Mouse (Mus musculus): ENCODE data around the gene Senp3.
A peak's percentile ranks its signal among the peaks of the same experiment; 100 is the strongest.
"Not testable (repeated sequence)": the region's sequence is repeated elsewhere in the genome, so short reads cannot be mapped to it uniquely, and the experiment has no call there.

Senp3 gene

GRCm38 (mm10) chr11:69704613-69705010 is 22.7 kb upstream of the Senp3 start:
- DNase-seq (ENCODE audit: low spot score in 2 of 2): no peak

GRCm38 (mm10) chr11:69703814-69704612 is 22.1 kb upstream of the Senp3 start:
- DNase-seq (ENCODE audit: low spot score in 2 of 2): no peak

- not testable (repeated sequence) for DNase-seq (ENCODE audit: low spot score in 2 of 2)
Observed at GRCm38 (mm10) chr11:69703381-69703780, 21.5 kb upstream of the Senp3 start.

GRCm38 (mm10) chr11:69702886-69703285 is 21.0 kb upstream of the Senp3 start:
- not testable (repeated sequence) for DNase-seq (ENCODE audit: low spot score in 2 of 2)

- no peak for DNase-seq (ENCODE audit: low spot score in 2 of 2)
Observed at GRCm38 (mm10) chr11:69699595-69699994, 17.7 kb upstream of the Senp3 start.

GRCm38 (mm10) chr11:69698574-69698973 is 16.7 kb upstream of the Senp3 start:
- no peak for DNase-seq (ENCODE audit: low spot score in 2 of 2)

- DNase-seq (ENCODE audit: low spot score in 2 of 2): no peak
Observed at GRCm38 (mm10) chr11:69697396-69697795, 15.5 kb upstream of the Senp3 start.

GRCm38 (mm10) chr11:69695361-69696181 is 13.7 kb upstream of the Senp3 start, which contains the start of the genes Tnfsf12 and Tnfsfm13:
Gene Tnfsf12, minus strand, starts transcription at chr11:69695849.
Gene Tnfsfm13, minus strand, starts transcription at chr11:69696098.
- DNase-seq (ENCODE audit: low spot score in 2 of 2): peak; percentile 62 to 63

GRCm38 (mm10) chr11:69695046-69695360 is 13.1 kb upstream of the Senp3 start:
- no peak for DNase-seq (ENCODE audit: low spot score in 2 of 2)

GRCm38 (mm10) chr11:69693421-69693965 is 11.6 kb upstream of the Senp3 start:
- DNase-seq (ENCODE audit: low spot score in 2 of 2): no peak

GRCm38 (mm10) chr11:69692863-69693262 is 11.0 kb upstream of the Senp3 start:
- no peak for DNase-seq (ENCODE audit: low spot score in 2 of 2)

- no peak for DNase-seq (ENCODE audit: low spot score in 2 of 2)
Observed at GRCm38 (mm10) chr11:69692196-69692811, 10.4 kb upstream of the Senp3 start.

- DNase-seq (ENCODE audit: low spot score in 2 of 2): no peak
Observed at GRCm38 (mm10) chr11:69689891-69690290, 8.0 kb upstream of the Senp3 start.

GRCm38 (mm10) chr11:69687061-69687460 is 5.2 kb upstream of the Senp3 start:
- no peak for DNase-seq (ENCODE audit: low spot score in 2 of 2)

GRCm38 (mm10) chr11:69686377-69686776 is 4.5 kb upstream of the Senp3 start:
- peak in 1 of 2 experiments; percentile 76 for DNase-seq (ENCODE audit: low spot score in 2 of 2)

- DNase-seq (ENCODE audit: low spot score in 2 of 2): peak in 1 of 2 experiments; percentile 75
Observed at GRCm38 (mm10) chr11:69685526-69686148, 3.8 kb upstream of the Senp3 start, which contains the start of gene Tnfsf13. Gene Tnfsf13, minus strand, starts transcription at chr11:69685784.

GRCm38 (mm10) chr11:69684936-69685335 is 3.1 kb upstream of the Senp3 start:
- no peak for DNase-seq (ENCODE audit: low spot score in 2 of 2)

GRCm38 (mm10) chr11:69684128-69684745 is 2.4 kb upstream of the Senp3 start:
- no peak for DNase-seq (ENCODE audit: low spot score in 2 of 2)

- no peak for DNase-seq (ENCODE audit: low spot score in 2 of 2)
Observed at GRCm38 (mm10) chr11:69683576-69683975, 1.7 kb upstream of the Senp3 start.

GRCm38 (mm10) chr11:69682840-69683533 is 1.1 kb upstream of the Senp3 start:
- peak; percentile 77 to 79 for DNase-seq (ENCODE audit: low spot score in 2 of 2)

All from urinary bladder, adult 18-20 months (tissue).